Mouse (Mus musculus) liver, embryonic 16.5 days (tissue): ENCODE results near the gene Tnnc1. TPM values are rescaled to one million over a fixed set of nuclear protein-coding genes. Genes with fewer than 3 reads are reported as not detected.
A peak's percentile ranks its signal among the peaks of the same experiment; 100 is the strongest.

Source experiments
- ATAC-seq: fragments of 200-750 bp; cut with Nextera tagmentation; 2 replicates; pipeline ENCODE4 v1.8.0; 2017; ENCODE audit warnings: low read depth, mild to moderate bottlenecking, moderate number of reproducible peaks, moderate library complexity
- H3K27ac ChIP-seq: fragments of 300-500 bp; sonication (generic); 2 replicates; pipeline ENCODE4 v1.5.1; 2014; ENCODE audit warnings: mild to moderate bottlenecking, low read length
- H3K27me3 ChIP-seq: fragments of 300-500 bp; sonication (generic); 2 replicates; pipeline ENCODE4 v1.6.1; 2014; ENCODE audit warnings: low read depth, low read length, mixed read lengths; ENCODE audit not compliant: control insufficient read depth, insufficient read depth
- H3K36me3 ChIP-seq: fragments of 300-500 bp; sonication (generic); 2 replicates; pipeline ENCODE4 v1.6.1; 2014; ENCODE audit warnings: mild to moderate bottlenecking; ENCODE audit not compliant: control insufficient read depth, insufficient read depth
- H3K4me1 ChIP-seq: fragments of 300-500 bp; sonication (generic); 2 replicates; pipeline ENCODE4 v1.6.1; 2014; ENCODE audit warnings: low read depth, low read length, mixed read lengths; ENCODE audit not compliant: control insufficient read depth
- H3K4me2 ChIP-seq: fragments of 300-500 bp; sonication (generic); 2 replicates; pipeline ENCODE4 v1.6.1; 2014; ENCODE audit warnings: low read depth, low read length, mixed read lengths
- H3K4me3 ChIP-seq: fragments of 300-500 bp; sonication (generic); 2 replicates; pipeline ENCODE4 v1.5.1; 2014; ENCODE audit warnings: low read depth, mild to moderate bottlenecking, low read length
- H3K9ac ChIP-seq: fragments of 300-500 bp; sonication (generic); 2 replicates; pipeline ENCODE4 v1.6.1; 2014; ENCODE audit warnings: low read depth, low read length
- H3K9me3 ChIP-seq: fragments of 300-500 bp; sonication (generic); replicated peaks from 2 replicates; pipeline ENCODE4 v1.6.1; 2016; ENCODE audit warnings: low read length; ENCODE audit not compliant: control insufficient read depth
- WGBS: fragments of 180-500 bp; shearing (Covaris S2); extraction: QIAGEN DNeasy Blood & Tissue Kit; methylation state at CpG from one replicate; pipeline ENCODE4 v1.1.7; 2014; ENCODE audit not compliant: insufficient replicate concordance; 5-methylcytosine and 5-hydroxymethylcytosine counted together
- polyA plus RNA-seq: library from polyadenylated mRNA; unstranded; fragments of >200 nt; fragmentation: Nextera tagmentation; extraction: Ambion mirVana; gene quantifications from 2 replicates; pipeline ENCODE4 v1.2.1, GENCODE M21; 2015

Tnnc1 gene
- 80.6 and 93.1 TPM in 2 replicates for polyA plus RNA-seq

DNA sequence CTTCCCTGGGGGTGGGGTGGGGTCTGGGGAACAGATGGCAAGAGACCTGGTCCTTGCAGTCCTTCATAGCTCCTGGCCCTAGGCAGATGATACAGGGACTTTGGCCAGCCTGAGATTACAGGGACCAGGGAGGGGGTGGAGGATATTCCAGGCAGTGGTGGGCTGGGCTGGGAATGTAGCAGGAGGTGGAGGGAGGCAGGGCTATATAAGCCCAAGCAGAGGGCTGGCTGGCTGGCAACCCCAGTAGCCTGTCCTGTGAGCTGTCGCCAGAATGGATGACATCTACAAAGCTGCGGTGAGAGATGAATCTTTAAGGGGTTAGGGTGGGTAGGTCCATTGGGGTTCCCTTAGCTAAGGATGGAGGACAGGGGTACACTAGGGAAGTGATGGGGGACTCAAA is at the start of gene Tnnc1:
Gene Tnnc1, plus strand, starts transcription at position 229 of the 400 bp plus-strand sequence.
- no peaks in the 10 kb centered on the region for H3K27me3 ChIP-seq
- WGBS = 69% methylated on average over 2 of the region's 2 CpGs
- H3K36me3 ChIP-seq = peaks cover 3% of the 10 kb centered on the region; the same call in 1 of the 2 replicates
- H3K4me2 ChIP-seq = peak within 1 kb of the TSS; percentile 90
- peak within 1 kb of the TSS; percentile 83 for H3K27ac ChIP-seq
- peak within 1 kb of the TSS; percentile 85 for H3K4me3 ChIP-seq
- no peaks in the 10 kb centered on the region for H3K9me3 ChIP-seq
- peak; percentile 47 for ATAC-seq
- peaks cover 24% of the 10 kb centered on the region for H3K4me1 ChIP-seq
- peak within 1 kb of the TSS; percentile 84 for H3K9ac ChIP-seq

DNA sequence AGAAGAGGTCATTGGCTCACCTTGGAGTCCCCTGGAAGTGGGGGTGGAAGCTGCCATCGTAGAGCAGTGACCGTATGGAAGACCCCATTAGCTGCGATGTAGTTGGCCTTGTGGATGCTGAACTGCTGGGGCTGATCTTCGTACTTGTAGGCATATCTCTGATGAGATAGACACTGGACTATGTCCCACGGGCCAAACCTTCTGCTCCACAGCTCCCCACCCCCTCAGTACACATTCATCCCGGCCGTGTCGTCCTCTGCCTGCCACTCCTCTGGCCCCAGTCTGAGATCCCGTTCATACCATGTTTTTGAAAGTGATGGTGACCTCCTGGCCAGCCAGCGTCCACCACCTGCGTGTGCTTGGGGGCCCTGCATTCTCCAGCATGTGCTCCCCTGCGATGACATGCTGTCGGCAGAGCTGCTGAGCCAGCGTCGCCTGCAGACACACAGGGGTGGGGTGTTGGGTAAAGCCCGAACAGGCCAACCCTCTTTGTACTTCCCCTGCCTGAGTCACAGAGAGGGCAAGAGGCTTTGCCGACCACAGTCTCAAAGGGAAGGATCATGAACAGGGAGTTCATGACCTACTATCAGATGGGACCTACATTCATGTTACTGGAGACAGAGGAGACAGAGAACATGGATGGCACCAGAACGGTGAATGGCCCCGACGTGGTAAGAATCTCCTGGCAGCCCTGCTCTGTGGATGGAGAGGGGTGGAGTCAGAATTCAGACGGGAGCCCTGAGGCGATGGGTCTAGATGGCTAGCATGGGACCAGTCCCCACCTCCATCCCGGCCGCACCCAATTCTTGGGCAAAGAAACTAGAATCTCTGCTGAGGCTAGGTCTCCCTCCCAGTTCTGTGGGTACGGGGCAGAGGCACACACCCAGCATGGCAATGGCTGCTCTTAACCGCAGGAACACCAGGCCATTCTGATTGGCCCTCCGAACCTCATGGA is 47.6 kb upstream of the Tnnc1 start:
- Histone ChIP-seq H3K4me3 (peak overlapping the region; percentile 19), H3K27me3 (no peaks in the 10 kb centered on the region), H3K36me3 (no peaks in the 10 kb centered on the region), H3K9me3 (no peaks in the 10 kb centered on the region), H3K4me2 (peak overlapping the region; percentile 32), H3K4me1 (peaks cover 8% of the 10 kb centered on the region), H3K9ac (no peak overlapping the region), H3K27ac (peak overlapping the region; percentile 72)
- ATAC-seq = peak; percentile 75
- 46% methylated on average over 27 of the region's 27 CpGs for WGBS

DNA sequence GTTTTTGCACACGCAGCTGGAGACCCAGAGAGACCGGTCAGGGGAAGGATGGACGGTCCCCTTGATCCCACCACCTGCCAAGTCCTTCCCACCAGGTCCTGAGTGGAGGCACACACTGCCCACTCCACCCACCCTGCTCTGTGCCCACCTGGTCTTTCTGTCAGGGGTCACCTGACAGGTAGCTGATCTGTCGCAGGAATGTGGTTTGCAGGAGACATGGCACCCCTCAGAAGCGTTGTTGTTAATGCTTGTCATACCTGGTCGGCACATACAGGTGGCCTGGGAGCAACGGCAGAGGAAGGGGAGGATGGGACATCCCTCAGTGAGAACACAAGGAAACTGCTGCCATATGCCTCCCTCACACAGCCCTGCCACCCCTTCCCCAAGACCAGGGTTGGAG is 46.9 kb upstream of the Tnnc1 start:
- Histone ChIP-seq H3K4me3 (no peak overlapping the region; the same call in 1 of the 2 replicates), H3K9ac (no peak overlapping the region), H3K9me3 (no peaks in the 10 kb centered on the region), H3K4me1 (peaks cover 10% of the 10 kb centered on the region), H3K4me2 (peak overlapping the region; percentile 38; the same call in 1 of the 2 replicates), H3K27me3 (no peaks in the 10 kb centered on the region), H3K27ac (peak overlapping the region; percentile 42; the same call in 1 of the 2 replicates), H3K36me3 (no peaks in the 10 kb centered on the region)
- WGBS = 79% methylated on average over 7 of the region's 7 CpGs
- no peak for ATAC-seq

DNA sequence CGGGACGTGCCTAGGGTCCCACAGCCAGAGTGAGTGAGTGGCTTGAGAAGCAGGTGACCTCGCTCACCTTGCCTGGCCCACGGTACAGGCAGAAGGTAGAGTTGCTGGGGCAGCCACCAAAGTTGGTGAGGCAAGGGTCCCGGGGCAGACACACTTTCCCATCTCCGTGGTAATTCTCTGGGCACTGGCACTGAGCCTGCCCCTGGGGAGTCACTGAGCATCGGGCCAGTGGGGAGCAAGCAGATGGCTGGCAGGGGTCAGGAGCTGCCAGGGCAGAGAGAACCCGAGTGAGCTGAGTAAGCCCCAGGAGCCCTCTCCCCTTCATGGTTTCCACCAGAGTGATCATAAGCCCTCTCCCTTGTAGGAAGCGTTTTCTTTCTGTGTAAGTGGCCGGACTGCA is 46.5 kb upstream of the Tnnc1 start:
- WGBS = 59% methylated on average over 10 of the region's 10 CpGs
- Histone ChIP-seq H3K4me3 (peak overlapping the region; percentile 23), H3K36me3 (no peaks in the 10 kb centered on the region), H3K4me1 (peaks cover 14% of the 10 kb centered on the region), H3K9me3 (no peaks in the 10 kb centered on the region), H3K27ac (peak overlapping the region; percentile 42), H3K4me2 (peak overlapping the region; percentile 38; the same call in 1 of the 2 replicates), H3K9ac (peak overlapping the region; percentile 26; the same call in 1 of the 2 replicates), H3K27me3 (no peaks in the 10 kb centered on the region)
- no peak for ATAC-seq

DNA sequence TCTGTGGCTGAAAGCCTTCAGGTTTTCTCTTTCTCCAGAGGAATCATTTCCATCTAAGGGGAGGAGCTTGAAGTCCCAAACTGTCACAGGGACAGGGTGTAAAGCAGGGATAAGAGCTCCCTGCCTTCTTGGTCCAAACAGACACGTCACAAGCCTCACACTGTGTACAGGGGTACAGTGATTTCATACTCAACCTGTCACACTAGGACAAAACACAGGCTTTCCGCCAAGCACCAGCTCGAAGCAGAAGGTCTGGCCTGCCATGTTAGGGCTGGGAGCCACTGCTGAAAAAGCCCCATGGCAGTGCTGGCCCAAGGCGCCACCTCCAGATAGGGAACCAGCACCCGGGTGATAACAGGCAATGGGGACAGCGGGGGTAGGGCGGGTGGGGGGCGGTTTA is 44.0 kb upstream of the Tnnc1 start:
- 0 out of 2 replicates have a peak, but pooled peaks have one; percentile 11 for ATAC-seq

DNA sequence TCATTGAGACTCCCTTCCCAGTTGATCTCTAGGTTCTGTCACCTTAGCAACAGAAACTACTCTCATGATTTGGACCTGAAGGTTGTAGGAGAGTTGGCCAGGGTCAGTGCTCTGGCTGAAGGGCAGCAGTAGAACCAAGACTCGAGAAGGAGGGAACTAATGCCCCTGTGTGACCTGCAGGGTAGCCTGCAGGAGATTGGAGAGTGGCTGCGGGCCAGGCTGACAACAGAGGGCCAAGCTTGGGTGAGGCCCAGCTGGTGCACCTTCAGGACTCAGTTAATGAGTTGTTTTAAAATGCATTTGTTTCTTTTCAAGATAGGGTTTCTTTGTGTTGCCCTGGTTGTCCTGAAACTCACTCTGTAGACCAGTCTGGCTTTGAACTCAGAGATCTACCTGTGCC is 43.1 kb upstream of the Tnnc1 start:
- Histone ChIP-seq H3K27ac (no peak overlapping the region), H3K9ac (no peak overlapping the region), H3K9me3 (no peaks in the 10 kb centered on the region), H3K4me2 (no peak overlapping the region), H3K36me3 (no peaks in the 10 kb centered on the region), H3K4me3 (no peak overlapping the region), H3K27me3 (no peaks in the 10 kb centered on the region), H3K4me1 (peaks cover 16% of the 10 kb centered on the region)
- no peak for ATAC-seq
- WGBS = 64% methylated on average over 2 of the region's 2 CpGs

More for the DNA sequence above, 44.0 kb upstream of the Tnnc1 start:
- H3K4me3 ChIP-seq = no peak overlapping the region
- H3K9me3 ChIP-seq = no peaks in the 10 kb centered on the region
- H3K27ac ChIP-seq = no peak overlapping the region
- WGBS = 29% methylated on average over 8 of the region's 8 CpGs
- H3K36me3 ChIP-seq = no peaks in the 10 kb centered on the region
- H3K4me1 ChIP-seq = peaks cover 16% of the 10 kb centered on the region
- H3K4me2 ChIP-seq = no peak overlapping the region
- no peaks in the 10 kb centered on the region for H3K27me3 ChIP-seq
- H3K9ac ChIP-seq = no peak overlapping the region

DNA sequence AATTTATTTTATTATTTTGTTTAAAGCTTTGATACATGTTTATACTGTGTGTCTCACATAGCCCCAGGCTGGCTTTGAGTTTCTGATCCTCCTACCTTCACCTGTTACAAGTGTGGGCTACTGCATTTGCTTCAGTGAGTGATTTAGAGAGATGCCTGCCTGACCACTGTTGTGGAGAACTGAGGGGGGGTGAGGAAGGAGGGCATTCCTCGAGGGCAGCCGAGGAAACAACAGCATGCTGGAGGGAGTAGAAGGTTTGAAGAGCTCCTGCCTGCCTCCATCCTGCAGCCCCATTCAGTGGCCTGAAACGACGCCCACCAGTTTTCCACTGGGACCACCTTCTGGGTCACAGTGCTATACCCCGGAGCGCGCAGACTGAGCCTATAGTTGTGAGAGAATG is 42.7 kb upstream of the Tnnc1 start:
- WGBS = 28% methylated on average over 7 of the region's 7 CpGs

DNA sequence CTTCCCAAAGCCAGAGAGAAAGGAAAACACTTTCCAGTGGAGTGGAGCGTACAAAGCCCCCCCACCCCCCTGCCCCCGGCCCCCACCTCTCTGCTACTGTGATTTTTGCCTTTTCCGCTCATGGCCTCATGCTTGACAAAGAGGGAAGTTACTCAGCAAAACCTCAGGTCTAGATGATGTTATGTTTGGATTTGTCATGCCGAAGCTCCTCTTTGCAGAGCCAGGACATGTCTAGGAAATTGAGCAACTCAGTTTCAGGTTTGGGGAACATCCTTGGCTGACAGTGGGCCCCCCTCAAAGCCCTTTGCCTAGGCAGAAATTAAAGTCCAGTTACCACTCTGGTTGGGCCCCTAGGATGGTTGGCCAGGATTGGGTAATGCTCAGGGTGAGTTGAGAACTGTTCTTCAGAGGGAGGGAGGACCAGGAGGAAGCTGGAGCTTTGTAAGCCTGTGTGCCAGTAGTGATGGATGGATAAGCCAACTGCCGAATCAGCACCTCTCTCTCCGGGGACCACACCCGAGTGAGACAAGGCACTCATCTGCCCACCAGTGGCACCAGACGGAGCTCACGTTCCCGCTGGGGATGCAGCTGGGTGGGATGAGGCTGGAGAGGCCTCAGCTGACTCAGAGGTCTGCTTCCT is 42.0 kb upstream of the Tnnc1 start:
- Histone ChIP-seq H3K9ac (no peak overlapping the region; the same call in 1 of the 2 replicates), H3K27ac (no peak overlapping the region), H3K4me2 (peak overlapping the region; percentile 29), H3K27me3 (no peaks in the 10 kb centered on the region), H3K9me3 (no peaks in the 10 kb centered on the region), H3K36me3 (peaks cover 4% of the 10 kb centered on the region; the same call in 1 of the 2 replicates), H3K4me1 (peaks cover 16% of the 10 kb centered on the region), H3K4me3 (peak overlapping the region; percentile 5)
- WGBS = 12% methylated on average over 10 of the region's 10 CpGs
- ATAC-seq = peak; percentile 15

More for the DNA sequence above, 42.7 kb upstream of the Tnnc1 start:
- H3K9ac ChIP-seq = no peak overlapping the region
- H3K36me3 ChIP-seq = peaks cover under 1% of the 10 kb centered on the region; the same call in 1 of the 2 replicates
- H3K4me2 ChIP-seq = no peak overlapping the region
- no peak overlapping the region for H3K4me3 ChIP-seq
- H3K9me3 ChIP-seq = no peaks in the 10 kb centered on the region
- H3K27me3 ChIP-seq = no peaks in the 10 kb centered on the region
- no peak for ATAC-seq
- no peak overlapping the region for H3K27ac ChIP-seq
- peaks cover 16% of the 10 kb centered on the region for H3K4me1 ChIP-seq
